Mouse (Mus musculus): ENCODE measurements around the gene Theg.
A peak's percentile ranks its signal among the peaks of the same experiment; 100 is the strongest.

Theg gene

GRCm38 (mm10) chr10:79555238-79555724 lies 31.9 kb downstream of the Theg start:
- no peak for DNase-seq (ENCODE audit: low spot score in 2 of 2)

DNA sequence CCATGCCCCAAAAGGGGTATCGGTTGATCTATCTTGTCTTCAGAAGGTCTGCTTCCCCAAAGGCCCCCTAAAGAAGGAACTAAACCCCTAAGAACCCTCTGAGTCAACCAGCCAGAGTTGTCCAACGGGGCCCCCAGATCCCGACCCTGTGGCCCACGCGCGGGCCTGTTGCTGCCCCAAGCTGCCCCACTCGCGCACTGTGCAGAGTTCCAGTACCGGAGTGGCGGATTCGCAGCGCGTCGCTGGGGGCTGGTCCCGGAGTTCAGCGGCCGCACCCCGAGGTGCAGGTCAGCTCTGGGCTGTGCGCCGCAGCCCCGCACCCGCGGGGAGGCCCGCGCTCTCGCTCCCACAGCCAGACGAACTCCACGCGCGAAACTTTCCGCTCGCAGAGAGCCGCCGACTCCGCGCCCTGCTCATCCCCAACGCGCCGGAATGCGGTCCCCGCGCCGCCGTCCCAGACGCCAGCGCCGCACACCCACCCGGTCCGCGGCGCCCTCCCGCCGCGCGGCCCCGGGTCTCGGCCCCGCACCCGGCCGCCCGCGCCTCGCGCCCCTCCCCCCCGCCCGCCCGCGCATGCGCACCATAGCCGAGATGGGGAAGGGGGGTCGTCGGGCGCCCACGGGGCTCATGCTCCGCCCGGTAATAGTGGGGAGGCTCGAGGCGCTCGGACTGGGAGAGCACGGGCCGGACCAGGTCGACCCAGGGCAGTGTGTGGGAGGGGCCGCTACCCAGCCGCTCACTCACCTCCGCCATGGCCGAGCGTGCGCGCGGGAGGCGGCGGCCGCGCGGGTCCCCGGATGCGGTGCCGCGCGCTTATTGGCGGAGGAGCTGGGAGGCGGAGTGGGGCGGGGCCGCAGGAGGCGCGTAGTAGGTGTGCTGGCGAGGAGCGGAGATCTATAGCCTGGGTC lies 32.5 kb downstream of the Theg start, which contains the start of gene Mier2:
Mier2 (minus strand) TSS at position 870 of the 908 bp plus-strand sequence.
- peak; percentile 64 to 76 for DNase-seq (ENCODE audit: low spot score in 2 of 2)

DNA sequence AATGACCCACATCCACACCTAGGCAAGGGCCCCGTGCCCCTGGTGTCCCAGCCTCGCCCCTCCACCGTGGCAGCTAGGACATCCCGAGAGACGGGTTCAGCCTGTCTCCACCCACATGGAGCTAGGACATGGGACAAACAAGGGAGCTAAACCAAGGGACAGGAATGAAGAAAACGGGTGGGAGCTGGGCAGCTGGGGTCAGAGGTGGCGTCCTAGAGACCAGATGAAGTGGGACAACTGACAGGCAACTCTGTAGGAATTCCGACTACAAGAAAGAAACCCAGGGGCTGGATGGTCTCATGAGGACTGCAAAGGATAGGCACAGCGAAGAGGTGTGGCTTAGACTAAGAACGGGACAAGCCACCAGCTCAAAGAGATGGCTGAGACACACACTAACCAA lies 33.4 kb downstream of the Theg start:
- no peak for DNase-seq (ENCODE audit: low spot score in 2 of 2)

DNA sequence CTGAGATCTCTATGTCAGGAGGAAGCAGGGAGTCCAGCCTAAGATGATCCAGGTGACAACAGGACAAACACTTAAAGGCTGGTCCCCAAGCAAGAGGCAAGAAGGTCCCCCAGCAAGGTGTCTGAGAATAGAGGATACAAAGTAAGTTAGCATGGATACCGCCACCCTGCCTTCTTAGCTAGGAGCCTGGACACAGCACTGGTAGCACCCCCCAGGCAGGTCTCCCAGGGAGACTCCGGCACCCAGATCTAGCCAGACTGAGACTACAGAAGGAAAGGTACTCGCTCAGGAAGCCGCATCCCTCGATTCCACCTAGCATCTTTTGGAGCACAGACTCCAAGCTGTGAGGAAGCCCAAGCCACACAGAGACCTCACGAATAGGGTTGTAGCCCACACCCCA lies 34.0 kb downstream of the Theg start:
- no peak for DNase-seq (ENCODE audit: low spot score in 2 of 2)

DNA sequence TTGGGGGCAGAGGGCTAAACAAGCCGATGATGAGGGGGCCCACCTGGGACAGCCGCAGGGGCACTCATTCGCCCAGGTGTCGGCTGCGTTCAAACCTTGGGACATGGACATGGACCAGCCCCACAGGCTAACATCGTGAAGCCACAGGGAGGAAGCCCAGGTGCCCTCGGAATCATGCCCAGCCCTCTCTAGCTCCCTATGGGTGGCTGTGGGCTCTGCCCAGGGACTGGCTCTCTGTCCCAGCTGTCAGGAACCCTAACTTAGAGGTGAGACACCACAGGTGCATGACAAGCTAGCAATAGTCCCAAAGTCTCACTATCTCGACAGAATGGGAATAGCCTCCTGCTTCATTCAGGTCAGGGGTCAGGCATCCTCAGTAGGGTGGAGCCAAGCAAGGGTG lies 34.6 kb downstream of the Theg start:
- no peak for DNase-seq (ENCODE audit: low spot score in 2 of 2)

DNA sequence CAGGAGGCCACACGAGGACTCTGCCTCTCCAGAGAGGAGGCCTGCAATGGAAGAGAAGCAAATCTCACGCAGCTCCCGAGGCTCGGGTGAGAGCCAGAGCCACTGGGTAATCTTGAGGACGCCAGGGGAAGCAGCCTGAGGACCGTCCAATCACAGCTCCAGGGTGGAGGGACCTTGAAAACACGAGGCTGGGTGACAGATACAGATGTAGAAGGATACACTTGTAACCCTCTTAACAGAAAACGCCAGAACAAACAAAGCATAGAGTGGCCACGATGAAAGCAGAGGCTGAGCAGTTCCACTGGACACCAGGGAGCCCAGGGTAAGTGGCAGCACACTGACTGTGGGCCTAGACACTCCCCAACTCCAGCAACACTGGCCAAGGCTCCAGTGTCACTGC lies 36.8 kb downstream of the Theg start:
- no peak for DNase-seq (ENCODE audit: low spot score in 2 of 2)

DNA sequence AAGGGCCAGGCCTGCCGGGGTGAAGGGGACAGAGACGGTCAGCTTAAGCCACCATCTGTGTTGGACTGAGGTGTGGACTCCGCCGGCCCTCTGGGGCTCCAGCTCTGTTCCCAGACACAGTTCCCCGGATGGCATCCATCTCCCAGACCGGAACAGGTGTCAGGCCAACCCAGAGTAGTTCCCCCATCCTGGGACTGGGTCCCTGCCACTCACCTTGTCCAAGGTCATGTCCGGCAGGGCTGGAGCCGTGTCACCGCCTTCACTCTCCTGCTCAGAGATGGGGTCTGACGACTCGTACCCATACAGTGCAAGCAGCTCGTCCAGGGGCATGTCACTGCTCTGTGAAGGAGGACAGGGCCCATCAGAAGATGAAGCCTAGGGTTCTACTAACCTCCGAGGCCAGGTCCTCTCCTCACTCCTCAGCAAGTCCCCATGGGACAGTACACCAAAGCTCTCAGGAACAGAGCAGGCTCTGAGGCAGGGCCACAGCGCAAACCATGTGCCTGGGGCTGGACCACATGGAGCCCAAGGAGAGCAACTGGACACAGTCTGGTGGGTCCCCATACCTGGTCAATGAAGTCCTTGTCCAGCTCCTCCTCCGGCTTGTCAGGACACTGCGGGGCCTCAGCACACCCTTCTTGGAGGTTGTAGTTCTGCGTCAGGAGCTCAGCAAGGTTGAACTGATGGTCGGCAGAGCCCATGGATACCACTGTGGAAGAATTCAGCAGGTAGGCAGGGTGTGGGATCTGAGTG lies 38.0 kb downstream of the Theg start:
- DNase-seq (ENCODE audit: low spot score in 2 of 2) = no peak

DNA sequence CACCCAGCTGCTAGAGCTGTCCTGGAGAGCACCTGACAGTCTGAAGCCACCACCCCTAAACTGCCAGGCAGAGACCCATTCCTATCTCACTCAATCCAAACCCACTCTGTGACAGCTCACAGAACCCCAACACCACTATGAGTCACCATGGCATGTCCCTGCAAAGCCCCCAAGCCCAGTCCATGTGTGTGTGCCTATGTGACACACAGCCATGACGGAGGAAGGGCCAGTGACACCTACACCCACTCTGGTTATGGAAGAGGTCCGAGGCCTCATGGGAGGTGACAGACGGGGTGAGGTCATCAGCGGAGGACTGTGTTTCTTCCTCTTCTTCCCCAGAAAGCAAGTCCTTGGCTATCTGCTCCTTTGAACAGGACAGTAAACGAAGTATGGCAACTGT lies 38.6 kb downstream of the Theg start:
- no peak for DNase-seq (ENCODE audit: low spot score in 2 of 2)

GRCm38 (mm10) chr10:79547148-79547675 lies 39.9 kb downstream of the Theg start:
- DNase-seq (ENCODE audit: low spot score in 2 of 2) = no peak

- DNase-seq (ENCODE audit: low spot score in 2 of 2) = no peak
Observed at GRCm38 (mm10) chr10:79546483-79546882, 40.6 kb downstream of the Theg start.

GRCm38 (mm10) chr10:79545891-79546290 lies 41.2 kb downstream of the Theg start:
- no peak for DNase-seq (ENCODE audit: low spot score in 2 of 2)

- DNase-seq (ENCODE audit: low spot score in 2 of 2) = no peak
Observed at GRCm38 (mm10) chr10:79544631-79545030, 42.5 kb downstream of the Theg start.

DNA sequence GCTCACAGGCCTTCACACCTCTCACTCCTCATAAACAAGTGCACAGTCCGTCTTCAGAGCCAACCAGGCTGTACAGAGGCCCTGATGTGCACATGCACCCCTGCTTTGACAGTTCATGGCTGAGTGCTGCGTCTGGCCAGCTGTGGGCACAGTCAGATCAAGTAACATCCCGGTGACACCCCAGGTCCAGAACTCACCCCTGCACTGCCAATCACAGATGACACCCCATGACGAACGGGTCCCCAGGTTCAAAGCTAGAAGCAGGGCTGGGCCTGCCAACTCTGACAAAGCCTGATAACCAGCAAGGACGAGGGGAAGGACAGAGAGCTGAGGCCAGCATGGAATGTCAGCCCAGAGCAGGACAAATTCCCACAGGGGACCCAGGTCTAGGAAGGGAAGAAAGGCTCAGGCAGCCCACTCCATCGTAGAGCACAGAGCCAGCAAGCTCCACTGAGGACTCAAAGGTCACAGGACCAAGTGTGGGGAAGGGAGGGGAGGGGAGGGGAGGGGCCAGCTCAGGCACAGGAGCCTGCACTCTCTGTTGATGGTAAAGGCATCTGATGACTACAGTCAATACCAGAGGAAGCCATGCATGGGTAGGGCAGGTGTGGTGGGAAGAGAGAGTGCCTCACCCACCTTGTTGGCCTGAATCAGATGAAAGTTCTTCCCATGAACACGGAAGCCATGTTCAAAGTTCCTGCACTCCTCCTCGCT lies 43.1 kb downstream of the Theg start:
- no peak for DNase-seq (ENCODE audit: low spot score in 2 of 2)

- no peak for DNase-seq (ENCODE audit: low spot score in 2 of 2)
Observed at GRCm38 (mm10) chr10:79542171-79542570, 45.0 kb downstream of the Theg start.

GRCm38 (mm10) chr10:79541522-79541921 lies 45.6 kb downstream of the Theg start:
- no peak for DNase-seq (ENCODE audit: low spot score in 2 of 2)

DNA sequence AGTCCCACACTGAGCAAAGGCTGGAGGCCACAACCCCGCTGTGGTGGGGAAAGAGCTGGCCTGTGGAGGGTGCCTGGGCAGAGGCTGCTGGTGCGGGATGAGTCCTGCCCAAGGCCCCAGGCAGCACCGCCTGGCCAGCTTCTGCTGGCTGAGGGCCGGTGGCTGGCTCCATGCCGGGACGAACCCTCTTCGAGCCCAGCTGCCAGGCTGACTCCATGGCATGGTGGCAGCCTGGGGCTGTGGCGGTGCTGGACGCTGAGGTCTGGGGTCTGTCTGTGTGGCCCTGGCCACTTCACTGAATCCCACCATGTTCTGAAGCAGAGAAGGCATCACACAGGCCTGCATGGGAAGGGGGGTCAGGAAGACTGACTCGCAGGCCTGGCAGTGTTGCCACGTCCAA lies 46.4 kb downstream of the Theg start:
- DNase-seq (ENCODE audit: low spot score in 2 of 2) = no peak

- no peak for DNase-seq (ENCODE audit: low spot score in 2 of 2)
Observed at GRCm38 (mm10) chr10:79539701-79540495, 47.2 kb downstream of the Theg start.

DNA sequence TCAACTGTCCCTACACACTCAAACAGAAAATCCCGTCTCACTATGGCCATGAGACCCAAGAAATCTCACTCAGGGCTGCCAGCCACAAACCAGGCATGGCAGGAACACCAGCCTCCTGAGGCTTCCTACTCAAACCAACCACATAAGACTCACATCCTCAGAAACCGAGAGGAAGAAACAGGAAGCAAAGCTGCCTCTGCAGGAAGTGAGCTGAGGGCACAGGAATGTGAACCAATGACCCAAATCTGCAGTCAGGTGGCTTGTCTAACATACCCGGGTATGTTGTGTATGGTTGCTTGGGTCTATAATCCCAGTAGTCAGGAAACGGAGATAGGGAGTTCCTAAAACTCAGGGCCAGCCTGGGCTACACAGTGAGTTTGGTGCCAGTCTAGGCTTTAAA lies 48.3 kb downstream of the Theg start:
- DNase-seq (ENCODE audit: low spot score in 2 of 2) = no peak

DNA sequence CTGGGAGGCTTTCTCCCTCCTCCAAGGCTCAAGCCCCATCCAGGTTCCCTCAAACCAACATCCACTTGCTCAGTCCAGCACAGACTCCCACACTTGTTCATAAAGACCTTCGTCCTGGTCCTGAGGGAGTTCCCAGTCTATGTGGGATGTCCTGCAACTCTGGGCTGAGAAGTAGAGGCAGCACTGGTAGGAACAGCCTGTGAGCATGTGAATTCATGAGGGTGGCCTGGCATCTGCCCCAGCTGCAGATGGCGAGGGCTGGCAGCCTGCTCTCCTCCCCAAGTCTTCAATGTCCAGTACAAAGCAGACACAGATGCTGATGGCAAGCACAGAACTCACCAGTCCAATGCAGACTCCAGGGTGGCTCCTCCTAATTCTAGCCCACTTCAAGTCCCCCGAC lies 48.8 kb downstream of the Theg start:
- DNase-seq (ENCODE audit: low spot score in 2 of 2) = no peak

DNA sequence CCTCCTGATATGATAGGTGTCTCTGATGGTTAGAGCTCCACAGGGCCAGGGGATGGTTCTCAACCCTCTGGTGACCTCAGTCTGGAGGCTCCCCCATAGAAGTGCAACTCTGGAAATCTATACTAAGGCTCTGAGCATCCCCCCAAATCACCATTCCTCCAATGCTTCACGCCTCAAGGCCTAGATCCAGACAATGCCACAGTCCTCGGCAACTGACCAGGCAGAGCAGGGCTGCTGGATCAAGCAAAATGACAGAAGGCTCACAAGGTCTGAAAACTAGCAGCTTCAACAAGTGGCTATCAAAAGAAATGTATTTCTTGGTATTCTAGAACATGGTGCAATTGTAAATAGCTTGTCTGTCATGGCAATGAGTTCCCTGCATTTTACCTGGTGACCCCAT lies 49.4 kb downstream of the Theg start:
- DNase-seq (ENCODE audit: low spot score in 2 of 2) = no peak

DNA sequence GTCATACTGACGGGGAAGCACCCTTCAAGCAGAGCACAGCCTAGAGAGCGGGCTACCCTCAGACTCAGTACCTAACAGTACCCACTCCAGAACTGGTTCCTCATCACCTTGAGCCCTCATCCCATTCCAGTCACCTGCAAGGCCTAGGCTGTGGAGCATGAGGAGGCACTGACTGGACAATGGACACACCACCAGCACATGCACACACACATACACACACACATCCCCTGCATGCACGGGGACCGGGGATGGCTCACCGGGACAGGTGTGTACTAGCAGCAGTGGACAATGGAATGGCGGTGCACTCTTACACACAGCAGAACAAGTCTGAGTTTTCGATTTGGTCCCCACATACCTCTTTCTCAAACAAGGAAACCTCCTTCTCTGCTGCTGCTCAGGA lies 49.9 kb downstream of the Theg start:
- DNase-seq (ENCODE audit: low spot score in 2 of 2) = no peak

All from urinary bladder, postnatal 36 days (tissue).